Mouse (Mus musculus) mouse trophoblast stem cell (cell line): ENCODE results near the gene Mkks.

Experiments
- in situ Hi-C, 2 experiments: fragments of 300-500 bp; cut with MseI, MboI; formaldehyde crosslinking; loops; 2 replicates in 1 of 2; 3 replicates in 1 of 2; pipeline ENCODE4 v1.15.1; 2025

Mkks gene

DNA sequence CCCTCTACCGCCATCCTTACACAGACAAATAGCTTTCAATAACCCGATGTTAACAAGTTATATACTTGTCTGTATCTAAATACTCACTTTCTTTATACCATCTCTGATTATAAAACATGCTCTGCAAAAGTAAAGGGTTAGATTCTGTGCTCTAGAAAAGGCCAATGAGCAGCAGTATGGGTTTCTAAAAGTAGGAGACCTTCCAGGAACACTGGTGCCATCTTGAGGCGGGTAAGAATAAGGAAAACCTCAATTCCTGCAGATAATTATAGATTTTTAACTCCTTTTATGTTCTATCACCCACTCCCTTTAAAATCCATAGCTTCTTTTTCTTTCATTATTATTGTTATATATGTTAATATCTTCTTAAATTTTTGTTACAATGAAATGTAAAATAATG is 55.3 kb downstream of the Mkks start:
- in situ Hi-C loops, result no loop called here

DNA sequence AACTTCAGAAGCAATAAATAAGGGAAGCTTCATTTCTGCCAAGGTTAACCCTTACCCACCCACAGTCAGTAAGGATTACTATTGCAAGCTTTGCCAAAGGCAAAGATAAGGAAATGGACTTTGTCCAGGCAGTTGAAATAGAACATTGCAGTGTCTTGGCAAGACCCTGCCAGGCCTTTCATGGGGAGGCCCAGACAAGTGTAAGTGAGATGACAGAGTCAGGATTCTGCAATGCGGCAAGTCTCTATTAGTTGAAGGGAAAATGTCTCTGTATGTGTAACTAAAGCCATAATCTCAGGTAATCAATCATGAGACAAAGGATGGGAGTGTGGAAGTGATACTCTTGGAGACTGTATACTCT is 56.5 kb downstream of the Mkks start:
- in situ Hi-C loops, result no loop called here

DNA sequence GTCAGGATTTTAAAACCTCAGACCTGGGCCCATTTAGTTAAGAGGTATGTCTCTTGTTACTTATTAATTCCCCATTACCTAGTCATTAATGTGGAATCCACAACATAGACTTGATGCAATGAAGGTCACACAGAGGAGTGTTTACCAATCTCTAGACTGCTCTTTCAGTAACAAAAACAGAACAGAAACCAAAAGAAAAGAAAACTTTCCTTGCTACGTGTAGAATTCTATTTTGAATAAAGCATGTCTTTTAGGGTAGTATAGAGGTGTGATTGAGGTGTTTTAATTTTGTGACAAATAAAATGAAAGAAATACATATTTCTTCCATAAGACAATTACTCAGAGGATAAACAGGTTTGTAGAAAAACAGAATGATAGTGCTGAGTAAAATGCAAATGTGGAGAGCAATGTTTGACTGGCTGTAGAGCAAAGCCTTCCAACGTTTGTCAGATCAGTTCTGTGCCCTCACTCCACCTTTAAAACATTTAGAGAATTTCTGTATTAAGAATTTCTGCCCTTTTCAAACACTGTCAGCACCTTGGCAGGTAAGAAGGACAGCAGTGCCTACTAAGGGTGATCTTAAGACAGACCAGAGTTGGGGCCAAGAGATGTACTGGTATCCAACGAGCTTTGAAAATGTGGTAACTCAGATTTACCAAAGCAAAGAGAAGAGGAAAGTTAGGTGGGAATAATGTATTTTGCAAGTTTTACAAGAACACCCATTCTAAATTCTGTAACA is 57.0 kb downstream of the Mkks start:
- in situ Hi-C loops, result no loop called here

DNA sequence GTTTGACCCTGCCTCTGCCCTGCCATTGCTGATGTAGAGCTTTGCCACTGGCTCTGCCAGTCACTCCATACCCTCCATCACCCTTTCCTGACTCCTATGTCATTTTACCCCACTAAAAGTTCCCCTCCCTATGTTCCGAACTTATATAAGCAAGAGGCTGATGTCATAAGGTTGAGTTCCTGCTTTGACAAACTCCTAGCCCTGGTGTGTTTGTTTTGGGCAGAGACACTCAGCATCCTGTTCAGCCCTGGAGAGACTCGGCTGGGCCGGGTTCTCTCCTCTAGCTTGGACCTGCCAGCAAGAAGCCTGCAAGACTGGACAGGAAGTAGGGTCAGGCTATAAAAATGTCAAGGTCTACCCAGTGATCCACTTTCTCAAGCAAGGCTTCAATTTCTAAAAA is 58.3 kb downstream of the Mkks start:
- in situ Hi-C loops, result no loop called here

DNA sequence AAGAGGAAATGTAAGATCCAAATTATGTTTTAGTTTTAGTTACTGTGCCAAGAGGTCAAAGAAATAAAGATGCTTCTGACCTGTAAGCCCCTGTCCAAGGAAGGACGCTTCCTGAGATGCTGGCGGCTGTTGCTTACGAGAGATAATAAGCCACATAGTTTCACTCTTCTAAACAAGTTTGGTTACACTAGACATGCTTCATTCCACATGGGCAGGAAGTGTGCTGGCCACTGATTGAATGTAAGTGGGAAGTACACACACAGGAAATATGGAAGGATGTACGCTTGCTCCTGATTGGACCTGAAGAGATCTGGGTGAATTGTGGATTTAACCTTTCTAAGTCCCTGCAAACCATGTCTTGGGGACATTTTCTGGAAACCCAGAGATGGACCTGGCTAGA is 63.6 kb downstream of the Mkks start:
- in situ Hi-C loops, result no loop called here
